Mouse (Mus musculus): ENCODE measurements around the gene 1190005I06Rik. TPM values are rescaled to one million over a fixed set of nuclear protein-coding genes. Genes with fewer than 3 reads are reported as not detected.
A peak's percentile ranks its signal among the peaks of the same experiment; 100 is the strongest.

The 1190005I06Rik gene
- polyA plus RNA-seq, 1 experiment from 2014 or later: 3.4 TPM

DNA sequence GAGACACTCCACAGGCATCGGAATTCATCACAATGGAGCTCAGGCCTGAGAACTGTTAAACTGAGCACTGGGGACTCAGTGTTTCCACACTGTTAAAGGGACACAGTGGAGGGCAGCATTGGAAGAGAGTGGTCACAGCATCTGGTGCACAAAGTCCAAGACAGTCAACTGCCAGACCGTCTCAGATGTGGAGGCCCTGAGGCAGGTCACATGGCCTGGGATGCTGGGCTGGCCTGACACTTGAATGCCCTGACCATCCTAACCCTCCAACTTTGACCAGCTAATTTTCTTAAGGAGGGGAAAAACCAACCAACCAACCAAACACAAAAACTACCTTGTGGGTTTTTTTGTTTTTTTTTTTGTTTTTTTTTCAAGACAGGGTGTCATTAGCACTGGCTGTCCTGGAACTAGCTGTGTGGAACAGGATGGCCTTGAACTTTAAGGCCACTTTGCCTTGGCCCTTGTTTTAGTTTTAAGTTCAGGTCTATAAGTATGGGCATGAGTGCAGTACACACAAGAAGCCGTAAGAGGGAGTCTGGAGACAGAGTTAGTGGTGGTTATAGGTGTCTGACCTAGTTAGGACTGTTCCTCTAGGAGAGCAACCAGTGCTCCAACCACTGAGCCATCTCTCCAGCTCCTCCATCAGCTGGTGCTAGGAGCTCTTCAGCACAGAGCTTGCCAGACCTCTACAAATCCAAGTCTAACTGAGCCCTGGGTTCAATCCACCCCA, 18.5 kb upstream of the 1190005I06Rik start:
- H3K36me3 ChIP-seq (replicated peaks; ENCODE audit: control insufficient read depth, insufficient read depth, low read depth, low read length): no peaks in the 10 kb centered on the region; the same call in 1 of the 2 replicates
- 63% methylated on average over 3 of the region's 3 CpGs for WGBS
- H3K4me2 ChIP-seq (ENCODE audit: low read depth, low read length): no peak overlapping the region; the same call in 1 of the 2 replicates
- ATAC-seq (replicated peaks; ENCODE audit: insufficient number of reproducible peaks, low FRiP score, low TSS enrichment, low read depth) (no peak), DNase-seq (ENCODE audit: low spot score) (peak; percentile 36)
- H3K4me1 ChIP-seq (ENCODE audit: control insufficient read depth, insufficient read depth, low read length): peaks cover 4% of the 10 kb centered on the region; the same call in 1 of the 2 replicates
- 0 out of 2 replicates have a peak overlapping the region, but pooled peaks have one; percentile 1 for H3K4me3 ChIP-seq (ENCODE audit: low read depth, low read length)
- no peak overlapping the region for H3K9ac ChIP-seq (replicated peaks; ENCODE audit: low read length)
- no peaks in the 10 kb centered on the region for H3K27me3 ChIP-seq (ENCODE audit: control insufficient read depth, insufficient read depth, low read length)
- no peak overlapping the region for H3K27ac ChIP-seq (replicated peaks; ENCODE audit: low read depth, low read length)
- no peaks in the 10 kb centered on the region for H3K9me3 ChIP-seq (replicated peaks; ENCODE audit: control insufficient read depth, low read length)

DNA sequence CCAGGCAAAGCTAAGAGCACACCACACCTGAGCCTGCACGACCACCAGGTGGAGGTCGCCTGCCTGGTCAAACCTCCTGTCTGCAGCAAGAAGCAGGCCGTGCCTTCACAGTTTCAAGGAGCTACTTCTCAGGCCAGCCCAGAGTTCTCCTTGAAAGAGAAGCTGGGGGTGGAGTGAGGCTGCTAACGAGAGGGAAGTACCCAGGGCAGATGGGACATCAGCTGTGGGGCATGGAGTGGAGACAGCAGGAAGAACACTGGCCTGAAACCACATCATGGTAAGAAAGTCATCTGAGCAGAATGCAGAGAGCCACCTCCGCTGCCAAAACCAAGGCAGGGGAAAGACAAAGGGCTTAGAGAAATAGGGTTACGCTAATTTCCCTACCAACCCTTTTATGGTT, 17.1 kb upstream of the 1190005I06Rik start:
- H3K36me3 ChIP-seq (replicated peaks; ENCODE audit: control insufficient read depth, insufficient read depth, low read depth, low read length): no peaks in the 10 kb centered on the region
- no peak overlapping the region for H3K4me2 ChIP-seq (ENCODE audit: low read depth, low read length)
- no peak overlapping the region for H3K9ac ChIP-seq (replicated peaks; ENCODE audit: low read length)
- no peak overlapping the region for H3K4me3 ChIP-seq (ENCODE audit: low read depth, low read length)
- 87% methylated on average over 6 of the region's 6 CpGs for WGBS
- no peak overlapping the region for H3K27ac ChIP-seq (replicated peaks; ENCODE audit: low read depth, low read length)
- peaks cover 4% of the 10 kb centered on the region; the same call in 1 of the 2 replicates for H3K4me1 ChIP-seq (ENCODE audit: control insufficient read depth, insufficient read depth, low read length)
- no peaks in the 10 kb centered on the region for H3K9me3 ChIP-seq (replicated peaks; ENCODE audit: control insufficient read depth, low read length)
- no peaks in the 10 kb centered on the region for H3K27me3 ChIP-seq (ENCODE audit: control insufficient read depth, insufficient read depth, low read length)
- DNase-seq (ENCODE audit: low spot score): no peak
- no peak for ATAC-seq (replicated peaks; ENCODE audit: insufficient number of reproducible peaks, low FRiP score, low TSS enrichment, low read depth)

DNA sequence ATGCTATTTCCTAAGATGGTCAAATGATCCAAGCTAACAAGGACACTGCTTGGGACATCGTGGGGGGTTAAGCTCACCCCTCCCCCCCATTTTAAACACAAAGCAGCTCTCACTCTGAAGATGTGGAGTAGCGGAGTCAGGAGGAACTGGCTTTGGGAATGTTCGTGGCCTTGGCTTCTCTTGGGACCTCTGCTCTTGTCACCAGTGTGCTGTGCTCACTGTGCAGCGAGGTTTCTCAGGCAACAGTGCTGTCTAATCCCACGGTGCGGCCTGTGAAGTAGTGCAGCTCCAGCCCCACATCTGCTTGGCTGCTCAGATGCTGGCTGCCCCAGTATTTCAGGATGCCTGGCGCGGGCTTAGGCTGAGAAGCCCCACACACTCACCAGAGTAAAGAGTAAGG, 10.0 kb upstream of the 1190005I06Rik start:
- no peaks in the 10 kb centered on the region for H3K27me3 ChIP-seq (ENCODE audit: control insufficient read depth, insufficient read depth, low read length)
- H3K9me3 ChIP-seq (replicated peaks; ENCODE audit: control insufficient read depth, low read length): no peaks in the 10 kb centered on the region
- no peaks in the 10 kb centered on the region for H3K4me1 ChIP-seq (ENCODE audit: control insufficient read depth, insufficient read depth, low read length)
- no peak for ATAC-seq (replicated peaks; ENCODE audit: insufficient number of reproducible peaks, low FRiP score, low TSS enrichment, low read depth)
- H3K4me3 ChIP-seq (ENCODE audit: low read depth, low read length): no peak overlapping the region
- DNase-seq (ENCODE audit: low spot score): no peak
- H3K27ac ChIP-seq (replicated peaks; ENCODE audit: low read depth, low read length): no peak overlapping the region
- 93% methylated on average over 8 of the region's 8 CpGs for WGBS
- peaks cover 9% of the 10 kb centered on the region for H3K36me3 ChIP-seq (replicated peaks; ENCODE audit: control insufficient read depth, insufficient read depth, low read depth, low read length)
- H3K4me2 ChIP-seq (ENCODE audit: low read depth, low read length): no peak overlapping the region
- no peak overlapping the region for H3K9ac ChIP-seq (replicated peaks; ENCODE audit: low read length)

DNA sequence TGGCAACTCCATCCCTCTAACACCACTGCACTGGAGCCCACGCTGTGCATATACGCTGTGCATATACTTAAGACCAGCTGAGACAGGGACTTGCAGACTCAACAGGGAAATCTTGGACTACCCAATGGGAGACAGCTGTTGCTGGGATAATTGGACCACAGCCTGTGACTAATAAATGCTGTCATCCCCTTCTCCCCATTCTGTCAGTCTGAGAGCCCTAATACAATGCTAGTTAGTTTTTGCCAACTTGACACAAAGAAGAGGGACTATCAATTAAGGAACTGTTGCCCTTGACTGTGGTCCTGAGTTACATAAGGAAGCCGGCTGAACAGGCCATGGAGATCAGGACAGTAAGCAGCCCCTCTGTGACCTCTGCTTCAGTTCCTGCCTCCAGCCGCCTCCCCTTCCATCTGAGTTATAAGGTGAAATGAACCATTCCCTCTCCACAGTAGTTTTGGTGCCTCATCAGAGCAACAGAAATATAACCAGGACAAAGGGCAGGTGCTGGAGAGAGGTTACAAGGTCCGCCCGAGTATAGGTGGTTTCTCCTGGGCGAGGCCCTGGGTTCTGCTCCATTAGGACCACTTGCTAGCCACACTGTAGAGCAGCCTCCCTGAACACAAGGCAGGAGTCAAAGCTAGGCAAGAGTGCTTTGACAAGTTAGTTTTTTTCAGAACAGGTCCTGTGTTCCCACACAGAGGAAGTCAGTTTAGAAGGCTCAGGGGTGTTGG, 9.1 kb upstream of the 1190005I06Rik start:
- no peak overlapping the region for H3K27ac ChIP-seq (replicated peaks; ENCODE audit: low read depth, low read length)

DNA sequence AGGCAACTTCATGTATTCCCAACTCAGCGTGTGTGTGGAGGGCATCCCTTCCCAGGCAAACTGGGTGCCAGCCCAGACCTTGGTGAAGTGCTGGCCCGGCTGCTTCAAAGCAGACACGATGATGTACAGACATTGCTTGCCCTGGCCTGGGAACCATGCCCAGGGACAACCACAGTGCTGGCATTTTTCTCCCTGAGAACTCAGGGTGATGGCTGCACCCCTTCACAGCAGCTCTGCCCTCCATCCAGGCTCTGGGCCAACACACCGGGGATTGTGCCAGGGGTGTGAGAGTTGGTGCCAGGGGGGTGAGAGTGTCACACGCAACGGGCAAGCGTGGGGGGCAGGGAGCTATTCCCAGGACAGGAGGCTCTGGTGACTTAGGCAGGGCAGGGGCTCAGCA, 2.8 kb downstream of the 1190005I06Rik start:
- ATAC-seq (replicated peaks; ENCODE audit: insufficient number of reproducible peaks, low FRiP score, low TSS enrichment, low read depth): no peak

More for the DNA sequence above, 9.1 kb upstream of the 1190005I06Rik start:
- Histone ChIP-seq H3K4me2 (ENCODE audit: low read depth, low read length) (no peak overlapping the region), H3K4me3 (ENCODE audit: low read depth, low read length) (no peak overlapping the region), H3K36me3 (replicated peaks; ENCODE audit: control insufficient read depth, insufficient read depth, low read depth, low read length) (peaks cover 9% of the 10 kb centered on the region), H3K9ac (replicated peaks; ENCODE audit: low read length) (no peak overlapping the region), H3K4me1 (ENCODE audit: control insufficient read depth, insufficient read depth, low read length) (no peaks in the 10 kb centered on the region), H3K9me3 (replicated peaks; ENCODE audit: control insufficient read depth, low read length) (no peaks in the 10 kb centered on the region), H3K27me3 (ENCODE audit: control insufficient read depth, insufficient read depth, low read length) (no peaks in the 10 kb centered on the region)
- no peak for DNase-seq (ENCODE audit: low spot score)
- 88% methylated on average over 7 of the region's 7 CpGs for WGBS
- no peak for ATAC-seq (replicated peaks; ENCODE audit: insufficient number of reproducible peaks, low FRiP score, low TSS enrichment, low read depth)

DNA sequence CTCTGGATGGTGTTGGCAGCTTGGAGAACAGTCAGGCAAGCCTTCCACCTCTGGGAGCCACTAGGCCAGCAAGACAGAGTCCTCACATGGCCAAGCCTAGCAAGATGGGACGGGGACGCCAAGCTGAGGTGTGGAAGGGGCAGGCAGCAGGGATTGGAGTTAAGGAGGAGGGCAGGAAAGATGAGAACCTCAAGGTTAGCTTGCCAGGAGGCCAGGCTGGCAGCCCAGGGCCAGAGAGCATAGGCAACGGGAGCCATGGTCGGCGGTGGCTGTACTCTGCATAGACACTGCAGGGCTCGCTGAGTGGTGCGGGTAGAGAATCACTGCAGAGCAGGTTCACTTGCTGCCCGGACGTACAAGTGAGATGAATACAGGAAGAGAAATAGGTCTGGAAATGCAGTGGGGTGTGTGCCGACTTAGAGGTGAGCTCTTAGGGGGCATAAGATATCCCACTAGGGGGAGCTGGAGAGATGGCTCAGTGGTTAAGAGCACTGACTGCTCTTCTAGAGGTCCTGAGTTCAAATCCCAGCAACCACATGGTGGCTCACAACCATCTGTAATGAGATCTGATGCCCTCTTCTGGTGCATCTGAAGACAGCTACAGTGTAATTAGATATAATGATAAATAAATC, 5.3 kb downstream of the 1190005I06Rik start:
- H3K4me2 ChIP-seq (ENCODE audit: low read depth, low read length): no peak overlapping the region
- H3K27ac ChIP-seq (replicated peaks; ENCODE audit: low read depth, low read length): no peak overlapping the region
- H3K9me3 ChIP-seq (replicated peaks; ENCODE audit: control insufficient read depth, low read length): no peaks in the 10 kb centered on the region
- no peak for DNase-seq (ENCODE audit: low spot score)
- ATAC-seq (replicated peaks; ENCODE audit: insufficient number of reproducible peaks, low FRiP score, low TSS enrichment, low read depth): no peak
- H3K4me1 ChIP-seq (ENCODE audit: control insufficient read depth, insufficient read depth, low read length): no peaks in the 10 kb centered on the region
- H3K36me3 ChIP-seq (replicated peaks; ENCODE audit: control insufficient read depth, insufficient read depth, low read depth, low read length): no peaks in the 10 kb centered on the region
- no peak overlapping the region for H3K4me3 ChIP-seq (ENCODE audit: low read depth, low read length)
- H3K27me3 ChIP-seq (ENCODE audit: control insufficient read depth, insufficient read depth, low read length): no peaks in the 10 kb centered on the region
- H3K9ac ChIP-seq (replicated peaks; ENCODE audit: low read length): no peak overlapping the region
- 73% methylated on average over 10 of the region's 10 CpGs for WGBS

More for the DNA sequence above, 2.8 kb downstream of the 1190005I06Rik start:
- Histone ChIP-seq H3K9ac (replicated peaks; ENCODE audit: low read length) (no peak overlapping the region), H3K36me3 (replicated peaks; ENCODE audit: control insufficient read depth, insufficient read depth, low read depth, low read length) (no peaks in the 10 kb centered on the region), H3K4me3 (ENCODE audit: low read depth, low read length) (no peak overlapping the region), H3K27me3 (ENCODE audit: control insufficient read depth, insufficient read depth, low read length) (no peaks in the 10 kb centered on the region), H3K9me3 (replicated peaks; ENCODE audit: control insufficient read depth, low read length) (no peaks in the 10 kb centered on the region), H3K27ac (replicated peaks; ENCODE audit: low read depth, low read length) (no peak overlapping the region), H3K4me2 (ENCODE audit: low read depth, low read length) (no peak overlapping the region), H3K4me1 (ENCODE audit: control insufficient read depth, insufficient read depth, low read length) (peaks cover 3% of the 10 kb centered on the region; the same call in 1 of the 2 replicates)
- 86% methylated on average over 7 of the region's 7 CpGs for WGBS
- DNase-seq (ENCODE audit: low spot score): no peak

DNA sequence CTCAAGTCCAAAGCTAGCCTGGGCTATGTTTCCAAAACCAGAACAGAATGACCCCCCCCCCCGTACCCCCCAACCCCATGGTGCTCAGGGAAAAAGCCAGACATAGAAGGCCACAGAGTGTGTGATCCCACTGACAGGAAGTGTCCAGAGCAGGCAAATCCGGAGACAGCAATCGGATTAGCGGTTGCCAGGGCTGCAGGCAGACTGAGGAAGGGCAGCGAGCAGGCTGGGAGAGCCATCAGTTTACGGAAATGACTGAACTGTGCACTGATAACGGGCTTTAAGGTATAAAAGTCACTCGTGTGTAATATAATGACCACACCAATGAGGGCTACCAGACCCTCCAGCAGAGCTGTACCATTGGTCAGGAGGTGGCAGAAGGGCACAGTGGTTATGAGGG, 6.2 kb downstream of the 1190005I06Rik start:
- H3K27ac ChIP-seq (replicated peaks; ENCODE audit: low read depth, low read length): no peak overlapping the region

More for the DNA sequence above, 6.2 kb downstream of the 1190005I06Rik start:
- no peaks in the 10 kb centered on the region for H3K9me3 ChIP-seq (replicated peaks; ENCODE audit: control insufficient read depth, low read length)
- H3K4me3 ChIP-seq (ENCODE audit: low read depth, low read length): no peak overlapping the region
- H3K4me2 ChIP-seq (ENCODE audit: low read depth, low read length): no peak overlapping the region; the same call in 1 of the 2 replicates
- ATAC-seq (replicated peaks; ENCODE audit: insufficient number of reproducible peaks, low FRiP score, low TSS enrichment, low read depth): no peak
- H3K9ac ChIP-seq (replicated peaks; ENCODE audit: low read length): no peak overlapping the region
- WGBS: 35% methylated on average over 8 of the region's 8 CpGs
- no peaks in the 10 kb centered on the region for H3K36me3 ChIP-seq (replicated peaks; ENCODE audit: control insufficient read depth, insufficient read depth, low read depth, low read length)
- H3K27me3 ChIP-seq (ENCODE audit: control insufficient read depth, insufficient read depth, low read length): no peaks in the 10 kb centered on the region
- no peak for DNase-seq (ENCODE audit: low spot score)
- H3K4me1 ChIP-seq (ENCODE audit: control insufficient read depth, insufficient read depth, low read length): no peaks in the 10 kb centered on the region
